Mouse (Mus musculus): ENCODE measurements around the gene Ogfr.
A peak's percentile ranks its signal among the peaks of the same experiment; 100 is the strongest.

Ogfr gene

DNA sequence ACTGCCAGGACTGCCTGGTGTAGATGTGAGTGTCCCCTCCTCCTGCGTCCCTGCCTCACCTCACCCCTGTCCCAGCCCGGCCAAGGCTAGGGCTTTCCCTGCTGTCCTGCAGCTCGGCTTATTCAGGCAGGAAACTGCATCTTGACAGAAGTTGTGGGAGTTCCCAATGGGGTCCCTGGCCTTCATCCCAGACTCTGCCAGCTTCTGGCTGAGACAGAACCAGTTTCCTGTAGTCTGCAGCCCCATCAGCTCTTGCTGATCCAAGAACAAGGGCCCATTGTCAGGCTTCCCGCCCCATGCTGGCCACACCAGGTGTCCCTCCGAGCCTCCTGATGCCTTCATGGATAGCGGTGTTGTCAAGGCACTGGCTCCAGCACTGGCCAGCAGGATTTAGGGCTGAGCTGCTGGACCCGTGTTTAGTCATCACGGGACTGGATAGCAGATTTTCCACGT, 11.6 kb downstream of the Ogfr start:
- ATAC-seq (ENCODE audit: low TSS enrichment), result peak; percentile 36; the same call in 1 of the 2 replicates

DNA sequence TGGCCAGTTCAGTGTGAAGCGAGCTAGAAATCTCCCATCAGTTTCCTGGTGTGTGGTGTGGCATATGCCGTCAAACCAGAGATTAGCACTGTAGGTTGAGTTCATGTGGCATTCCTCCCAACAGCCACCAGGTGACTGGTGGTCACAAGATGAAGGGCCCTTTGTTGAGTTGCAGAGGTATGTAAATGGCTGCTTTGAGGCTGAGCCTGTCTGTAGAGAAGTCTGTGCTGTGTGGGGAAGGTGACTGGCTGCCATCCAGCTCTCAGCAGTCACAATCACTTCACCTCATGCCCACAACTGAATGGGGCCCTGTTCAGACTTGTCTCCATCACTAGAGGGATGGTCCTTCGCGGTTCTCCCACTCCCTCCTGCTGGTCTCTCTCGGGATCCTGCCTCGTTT, 15.7 kb downstream of the Ogfr start:
- no peak for ATAC-seq (ENCODE audit: low TSS enrichment)

DNA sequence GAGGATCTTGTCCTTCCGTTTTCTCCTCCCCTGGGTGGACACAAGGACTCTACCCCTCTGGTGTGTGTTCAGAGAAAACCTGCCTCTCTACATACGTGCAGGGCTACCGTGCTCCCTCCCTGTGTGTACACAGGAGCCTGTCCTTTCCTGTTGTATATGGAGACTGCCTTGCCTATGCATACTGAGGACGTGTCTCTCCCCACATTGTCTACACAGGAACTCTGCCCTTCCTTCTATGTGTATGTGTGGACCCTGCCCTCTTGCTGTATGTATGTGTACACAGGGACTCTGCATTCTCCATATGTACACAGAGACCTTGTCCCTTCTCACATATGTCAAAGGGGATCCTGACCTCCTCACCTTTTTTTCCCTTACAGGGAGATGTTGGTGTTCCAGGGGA, 21.2 kb downstream of the Ogfr start:
- ATAC-seq (ENCODE audit: low TSS enrichment), result no peak

DNA sequence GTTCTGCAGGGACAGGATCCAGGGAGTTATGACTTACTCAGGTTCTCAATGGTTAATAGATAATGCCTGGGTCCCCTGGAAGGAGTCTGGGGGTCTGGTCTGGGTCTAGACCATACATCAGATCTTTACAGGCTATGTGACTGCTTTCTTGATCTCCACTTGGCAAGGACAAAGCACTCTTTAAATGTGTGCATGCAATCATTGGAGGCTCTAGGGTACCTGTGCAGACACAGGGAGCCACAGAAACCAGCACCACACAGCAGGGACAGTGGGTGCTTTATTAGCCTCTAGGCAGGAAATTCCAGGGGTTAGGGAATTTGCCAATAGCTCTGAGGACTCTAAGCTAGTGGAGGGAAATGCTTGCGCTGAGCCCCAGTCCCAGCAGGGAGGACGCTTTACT, 22.8 kb downstream of the Ogfr start:
- no peak for ATAC-seq (ENCODE audit: low TSS enrichment)

DNA sequence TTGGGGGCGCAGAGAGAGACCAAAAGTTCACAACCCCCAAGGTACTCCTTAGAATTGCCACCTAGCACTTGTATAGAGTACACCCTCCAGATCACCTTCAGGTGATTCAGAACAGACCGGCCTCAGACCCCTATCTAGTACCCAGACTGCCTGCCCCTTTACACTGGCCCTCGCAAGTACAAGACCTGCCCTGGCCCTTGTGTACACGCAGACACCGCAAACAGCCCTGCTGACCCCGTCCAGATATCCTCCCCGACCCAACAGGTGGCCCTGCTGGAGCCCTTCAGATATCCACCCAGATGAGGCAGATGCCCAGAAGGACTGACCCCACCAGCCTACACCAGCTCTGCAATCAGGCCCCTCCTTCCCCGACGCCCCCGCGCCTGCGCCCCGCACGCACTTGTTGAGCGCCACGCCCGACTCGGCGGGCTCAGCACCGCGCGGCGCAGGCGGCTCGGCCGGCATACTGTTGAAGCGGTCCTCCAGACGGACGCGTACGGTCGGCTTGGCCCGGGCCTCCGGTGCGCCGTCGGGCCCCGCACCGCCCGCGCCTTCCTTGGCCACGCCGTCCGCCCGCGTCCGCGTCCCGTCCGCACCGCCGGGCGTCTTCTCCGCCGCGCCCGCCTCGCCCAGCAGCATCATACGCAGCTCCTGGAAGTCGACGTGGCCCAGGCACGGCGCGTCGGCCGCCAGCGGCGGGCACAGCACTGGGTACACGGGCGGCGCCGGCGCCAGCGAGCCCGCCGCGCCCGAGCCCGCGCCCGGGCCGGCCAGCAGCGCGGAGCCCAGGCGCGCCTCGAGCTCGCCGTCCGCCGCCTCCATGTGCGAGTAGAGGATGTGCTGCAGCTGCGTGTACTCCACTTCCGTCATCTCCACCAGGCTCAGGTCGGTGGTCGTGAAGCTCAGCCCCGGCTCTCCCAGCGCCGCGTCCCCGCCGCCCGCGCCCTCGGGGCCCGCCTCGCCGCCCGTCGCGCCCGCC, 52.8 kb downstream of the Ogfr start:
- no peak for ATAC-seq (ENCODE audit: low TSS enrichment)

DNA sequence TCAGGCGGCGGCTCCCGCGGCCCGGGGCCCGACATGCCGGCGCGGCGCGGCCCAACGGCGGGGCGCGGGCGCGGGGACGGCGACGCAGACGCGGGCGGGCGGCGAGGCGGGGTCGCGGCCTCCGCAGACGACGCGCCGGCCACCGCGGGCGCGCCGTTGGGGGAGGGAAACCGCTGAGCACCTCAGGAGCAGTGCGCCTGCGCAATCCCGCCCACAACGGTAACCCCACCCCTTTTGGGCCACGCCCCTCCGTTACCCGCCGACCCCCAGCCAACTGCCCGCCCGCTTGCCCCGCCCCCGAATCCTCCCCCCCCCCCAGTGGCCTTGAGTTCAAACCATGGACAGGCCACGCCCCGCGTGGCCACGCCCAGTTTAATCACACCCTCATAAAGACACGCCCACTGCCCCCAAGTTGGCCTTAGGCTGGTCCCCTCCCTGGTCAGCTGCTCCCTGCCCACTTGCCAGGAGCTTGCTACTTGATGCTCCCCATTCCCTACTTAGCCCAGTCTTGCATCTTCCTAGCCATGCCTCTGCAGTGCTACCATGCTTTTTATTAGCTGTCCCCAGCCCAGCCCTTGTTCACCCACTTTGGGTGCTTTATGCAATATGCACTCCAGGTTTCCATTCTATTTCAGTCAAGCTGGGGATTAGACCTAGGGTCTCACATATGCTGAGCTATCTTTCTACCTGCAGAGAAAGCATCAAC, 53.7 kb downstream of the Ogfr start, which contains the start of gene Tcfl5:
Gene Tcfl5, minus strand, starts transcription at position 154 of the 706 bp plus-strand sequence.
- ATAC-seq (ENCODE audit: low TSS enrichment), result no peak

DNA sequence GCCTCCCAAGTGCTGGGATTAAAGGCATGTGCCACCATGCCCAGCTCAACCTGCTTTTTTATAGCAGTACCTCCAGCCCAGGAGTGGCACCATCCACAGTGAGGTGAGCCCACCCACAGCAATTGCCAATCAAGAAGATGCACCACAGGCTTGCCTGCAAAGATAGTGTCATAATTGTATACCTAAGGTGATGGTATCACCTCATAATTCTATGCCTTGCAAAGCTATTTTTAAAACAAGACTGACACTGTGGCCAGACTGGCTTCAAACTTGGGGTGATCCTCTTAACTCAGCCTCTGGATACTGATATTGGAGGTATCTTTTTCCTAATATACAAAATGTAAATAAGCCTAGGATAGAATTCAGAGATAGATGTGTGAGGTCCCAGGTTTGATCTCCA, 54.6 kb downstream of the Ogfr start:
- no peak for ATAC-seq (ENCODE audit: low TSS enrichment)

Data from frontal cortex, adult (tissue).